Mouse (Mus musculus) hindlimb bud, embryonic 11.5 days (tissue): ENCODE measurements around the gene Commd2.

Source experiments
- DNase-seq: peaks from one replicate; pipeline ENCODE4 v3.0.0-alpha.2; 2012; ENCODE audit warnings: low read depth, low spot score; ENCODE audit errors: extremely low spot score

Gene Commd2

GRCm38 (mm10) chr3:57619718-57620117 is 31.8 kb downstream of the Commd2 start:
- no peak for DNase-seq

- DNase-seq: no peak
Measured at GRCm38 (mm10) chr3:57615652-57616051, 35.9 kb downstream of the Commd2 start.

GRCm38 (mm10) chr3:57612430-57612997 is 39.0 kb downstream of the Commd2 start:
- DNase-seq: no peak

- DNase-seq: no peak
Measured at GRCm38 (mm10) chr3:57611776-57612175, 39.7 kb downstream of the Commd2 start.

GRCm38 (mm10) chr3:57604618-57605015 is 46.9 kb downstream of the Commd2 start:
- no peak for DNase-seq

- DNase-seq: no peak
Measured at GRCm38 (mm10) chr3:57603891-57604617, 47.5 kb downstream of the Commd2 start.

- DNase-seq: no peak
Measured at GRCm38 (mm10) chr3:57602610-57603009, 48.9 kb downstream of the Commd2 start.

- DNase-seq: no peak
Measured at GRCm38 (mm10) chr3:57596566-57596965, 54.9 kb downstream of the Commd2 start.

- DNase-seq: no peak
Measured at GRCm38 (mm10) chr3:57595506-57595905, 56.0 kb downstream of the Commd2 start.
